ENCODE assay signal across 14 mouse cellular contexts in genomic region chr6:23748823-23749222, GRCm38 (mm10).
"Had no signal": no experiment of that assay in that cellular context is flagged by ENCODE, and none has a peak within 500 bp of the region (broad histone marks: within the 10 kb centered on the region; RNA-seq: fewer than 3 reads in every experiment).

No protein-coding gene starts in this region.

- DNase-seq: kidney, postnatal 36 days; left cerebral cortex, postnatal 4 days; lung, adult 18-20 months; lung, postnatal 36 days; retina, postnatal 1 day; right cerebral cortex, postnatal 4 days; spleen, adult 18-20 months; thymus, adult 18-20 months; thymus, postnatal 14 days had no signal

- H3K4me2 ChIP-seq: limb, embryonic 13.5 days; midbrain, embryonic 13.5 days; neural tube, embryonic 12.5 days had no signal

- H3K27me3 ChIP-seq: limb, embryonic 13.5 days; midbrain, embryonic 13.5 days; neural tube, embryonic 12.5 days had no signal

- H3K4me1 ChIP-seq: limb, embryonic 13.5 days; midbrain, embryonic 13.5 days; neural tube, embryonic 12.5 days had no signal

- H3K27ac ChIP-seq: kidney, postnatal 0 days; limb, embryonic 13.5 days; liver, embryonic 14.5 days; midbrain, embryonic 13.5 days; neural tube, embryonic 12.5 days had no signal

- H3K9ac ChIP-seq: limb, embryonic 13.5 days; liver, embryonic 14.5 days; midbrain, embryonic 13.5 days; neural tube, embryonic 12.5 days had no signal

- H3K9me3 ChIP-seq: limb, embryonic 13.5 days; midbrain, embryonic 13.5 days; neural tube, embryonic 12.5 days had no signal

- H3K36me3 ChIP-seq: limb, embryonic 13.5 days; midbrain, embryonic 13.5 days; neural tube, embryonic 12.5 days had no signal

- H3K4me3 ChIP-seq: limb, embryonic 13.5 days; midbrain, embryonic 13.5 days; neural tube, embryonic 12.5 days had no signal

- ATAC-seq: midbrain, embryonic 13.5 days had no signal
